Mouse (Mus musculus): ENCODE results near the gene Dio1. TPM values are rescaled to one million over a fixed set of nuclear protein-coding genes. Genes with fewer than 3 reads are reported as not detected.

Gene Dio1
- polyA plus RNA-seq, 1 experiment from 2014 or later: 0.33 TPM

GRCm38 (mm10) chr4:107348529-107349310, 41.8 kb upstream of the Dio1 start:
- H3K36me3 ChIP-seq (ENCODE audit: insufficient read depth, low read length): 0 out of 2 replicates have a peak, but pooled peaks cover 5% of the 10 kb centered on the region
- WGBS: 52% methylated on average over 20 of the region's 20 CpGs
- H3K4me3 ChIP-seq (ENCODE audit: low read depth, low read length): no peak overlapping the region
- no peak overlapping the region for H3K9ac ChIP-seq (replicated peaks; ENCODE audit: low read depth)
- no peaks in the 10 kb centered on the region for H3K4me1 ChIP-seq (ENCODE audit: insufficient read depth, low read depth, low read length)
- no peaks in the 10 kb centered on the region for H3K9me3 ChIP-seq (ENCODE audit: low read length)
- DNase-seq (ENCODE audit: low spot score) (peak; percentile 80), ATAC-seq (peak; percentile 86)
- no peaks in the 10 kb centered on the region for H3K27me3 ChIP-seq (replicated peaks; ENCODE audit: insufficient read depth, low read length)
- no peak for TF ChIP-seq EP300 (IDR thresholded peaks at IDR 0.05)
- TF ChIP-seq CTCF (IDR thresholded peaks at IDR 0.05): no peak
- H3K27ac ChIP-seq (ENCODE audit: low read length): no peak overlapping the region
- H3K4me2 ChIP-seq (replicated peaks; ENCODE audit: low read depth, low read length): peak overlapping the region; percentile 15; the same call in 1 of the 2 replicates

GRCm38 (mm10) chr4:107347221-107347620, 40.3 kb upstream of the Dio1 start:
- no peak overlapping the region for H3K4me2 ChIP-seq (replicated peaks; ENCODE audit: low read depth, low read length)
- DNase-seq (ENCODE audit: low spot score) (no peak), ATAC-seq (no peak)
- WGBS: 51% methylated on average over 6 of the region's 6 CpGs
- no peaks in the 10 kb centered on the region for H3K4me1 ChIP-seq (ENCODE audit: insufficient read depth, low read depth, low read length)
- H3K27ac ChIP-seq (ENCODE audit: low read length): no peak overlapping the region
- no peaks in the 10 kb centered on the region for H3K27me3 ChIP-seq (replicated peaks; ENCODE audit: insufficient read depth, low read length)
- H3K4me3 ChIP-seq (ENCODE audit: low read depth, low read length): no peak overlapping the region
- H3K36me3 ChIP-seq (ENCODE audit: insufficient read depth, low read length): 0 out of 2 replicates have a peak, but pooled peaks cover 5% of the 10 kb centered on the region
- no peak overlapping the region for H3K9ac ChIP-seq (replicated peaks; ENCODE audit: low read depth)
- TF ChIP-seq EP300 (IDR thresholded peaks at IDR 0.05) (no peak), CTCF (IDR thresholded peaks at IDR 0.05) (no peak)
- no peaks in the 10 kb centered on the region for H3K9me3 ChIP-seq (ENCODE audit: low read length)

- Histone ChIP-seq H3K4me2 (replicated peaks; ENCODE audit: low read depth, low read length) (no peak overlapping the region), H3K4me1 (ENCODE audit: insufficient read depth, low read depth, low read length) (no peaks in the 10 kb centered on the region), H3K4me3 (ENCODE audit: low read depth, low read length) (no peak overlapping the region), H3K27me3 (replicated peaks; ENCODE audit: insufficient read depth, low read length) (no peaks in the 10 kb centered on the region), H3K36me3 (ENCODE audit: insufficient read depth, low read length) (0 out of 2 replicates have a peak, but pooled peaks cover 5% of the 10 kb centered on the region), H3K9ac (replicated peaks; ENCODE audit: low read depth) (no peak overlapping the region), H3K9me3 (ENCODE audit: low read length) (no peaks in the 10 kb centered on the region), H3K27ac (ENCODE audit: low read length) (no peak overlapping the region)
- DNase-seq (ENCODE audit: low spot score) (no peak), ATAC-seq (no peak)
- WGBS: 90% methylated on average over 7 of the region's 7 CpGs
- TF ChIP-seq CTCF (IDR thresholded peaks at IDR 0.05) (no peak), EP300 (IDR thresholded peaks at IDR 0.05) (no peak)
These were observed 37.6 kb upstream of the Dio1 start for GRCm38 (mm10) chr4:107344612-107345011.

- Histone ChIP-seq H3K27me3 (replicated peaks; ENCODE audit: insufficient read depth, low read length) (no peaks in the 10 kb centered on the region), H3K4me3 (ENCODE audit: low read depth, low read length) (no peak overlapping the region), H3K9me3 (ENCODE audit: low read length) (no peaks in the 10 kb centered on the region), H3K4me1 (ENCODE audit: insufficient read depth, low read depth, low read length) (no peaks in the 10 kb centered on the region), H3K9ac (replicated peaks; ENCODE audit: low read depth) (no peak overlapping the region), H3K36me3 (ENCODE audit: insufficient read depth, low read length) (no peaks in the 10 kb centered on the region), H3K27ac (ENCODE audit: low read length) (no peak overlapping the region), H3K4me2 (replicated peaks; ENCODE audit: low read depth, low read length) (no peak overlapping the region)
- 53% methylated on average over 5 of the region's 5 CpGs for WGBS
- no peak for DNase-seq (ENCODE audit: low spot score)
- no peak for ATAC-seq
- no peak for TF ChIP-seq EP300 (IDR thresholded peaks at IDR 0.05)
- TF ChIP-seq CTCF (IDR thresholded peaks at IDR 0.05): no peak
These were observed 34.4 kb upstream of the Dio1 start for GRCm38 (mm10) chr4:107341354-107341753.

GRCm38 (mm10) chr4:107337455-107337854, 30.5 kb upstream of the Dio1 start:
- Histone ChIP-seq H3K36me3 (ENCODE audit: insufficient read depth, low read length) (no peaks in the 10 kb centered on the region), H3K9me3 (ENCODE audit: low read length) (no peaks in the 10 kb centered on the region), H3K9ac (replicated peaks; ENCODE audit: low read depth) (no peak overlapping the region), H3K4me2 (replicated peaks; ENCODE audit: low read depth, low read length) (no peak overlapping the region), H3K27ac (ENCODE audit: low read length) (no peak overlapping the region), H3K4me3 (ENCODE audit: low read depth, low read length) (no peak overlapping the region), H3K27me3 (replicated peaks; ENCODE audit: insufficient read depth, low read length) (no peaks in the 10 kb centered on the region), H3K4me1 (ENCODE audit: insufficient read depth, low read depth, low read length) (no peaks in the 10 kb centered on the region)
- ATAC-seq (no peak), DNase-seq (ENCODE audit: low spot score) (no peak)
- no peak for TF ChIP-seq CTCF (IDR thresholded peaks at IDR 0.05)
- TF ChIP-seq EP300 (IDR thresholded peaks at IDR 0.05): no peak
- WGBS: 86% methylated on average over 5 of the region's 5 CpGs

GRCm38 (mm10) chr4:107336356-107336755, 29.4 kb upstream of the Dio1 start:
- no peaks in the 10 kb centered on the region for H3K36me3 ChIP-seq (ENCODE audit: insufficient read depth, low read length)
- H3K4me1 ChIP-seq (ENCODE audit: insufficient read depth, low read depth, low read length): no peaks in the 10 kb centered on the region
- no peak overlapping the region for H3K27ac ChIP-seq (ENCODE audit: low read length)
- TF ChIP-seq EP300 (IDR thresholded peaks at IDR 0.05): no peak
- TF ChIP-seq CTCF (IDR thresholded peaks at IDR 0.05): no peak
- WGBS: 73% methylated on average over 8 of the region's 8 CpGs
- no peak overlapping the region for H3K4me2 ChIP-seq (replicated peaks; ENCODE audit: low read depth, low read length)
- H3K27me3 ChIP-seq (replicated peaks; ENCODE audit: insufficient read depth, low read length): no peaks in the 10 kb centered on the region
- no peak overlapping the region for H3K4me3 ChIP-seq (ENCODE audit: low read depth, low read length)
- ATAC-seq: no peak
- DNase-seq (ENCODE audit: low spot score): no peak
- no peaks in the 10 kb centered on the region for H3K9me3 ChIP-seq (ENCODE audit: low read length)
- no peak overlapping the region for H3K9ac ChIP-seq (replicated peaks; ENCODE audit: low read depth)
